Mouse (Mus musculus) gastrocnemius, postnatal 10 days (tissue): ENCODE results near the gene Camk2d. TPM values are rescaled to one million over a fixed set of nuclear protein-coding genes. Genes with fewer than 3 reads are reported as not detected.
A peak's percentile ranks its signal among the peaks of the same experiment; 100 is the strongest.

ENCODE experiments used
- DNase-seq: peaks from one replicate; pipeline ENCODE4 v3.0.0; 2021; ENCODE audit warnings: mixed read lengths
- long read RNA-seq, 2 experiments: library from polyadenylated mRNA; stranded (forward); transcript quantifications; one replicate each; pipeline ENCODE4 v2.0.0; 2021
- total RNA-seq, 2 experiments: library from RNA; stranded (reverse); gene quantifications; 2 replicates each; pipeline ENCODE4 v1.2.3; 2021

The Camk2d gene
- 100 to 1,000 TPM; 108 to 111 TPM for total RNA-seq
- long read RNA-seq, experiment 1, full-length matches to known transcripts, result 64 of 188 reads
- long read RNA-seq, experiment 1, partial matches to known transcripts, result 29 of 188 reads
- long read RNA-seq, experiment 1, other reads (novel, unspliced or antisense), result 95 of 188 reads
- long read RNA-seq, experiment 2, full-length matches to known transcripts, result 45 of 139 reads
- long read RNA-seq, experiment 2, partial matches to known transcripts, result 19 of 139 reads
- long read RNA-seq, experiment 2, other reads (novel, unspliced or antisense), result 75 of 139 reads

- peak; percentile 97 for DNase-seq
Measured at GRCm38 (mm10) chr3:126596086-126596485, at the start of gene Camk2d. Camk2d (plus strand) TSS chr3:126596302.

GRCm38 (mm10) chr3:126547941-126548340, 48.2 kb upstream of the Camk2d start:
- no peak for DNase-seq

DNA sequence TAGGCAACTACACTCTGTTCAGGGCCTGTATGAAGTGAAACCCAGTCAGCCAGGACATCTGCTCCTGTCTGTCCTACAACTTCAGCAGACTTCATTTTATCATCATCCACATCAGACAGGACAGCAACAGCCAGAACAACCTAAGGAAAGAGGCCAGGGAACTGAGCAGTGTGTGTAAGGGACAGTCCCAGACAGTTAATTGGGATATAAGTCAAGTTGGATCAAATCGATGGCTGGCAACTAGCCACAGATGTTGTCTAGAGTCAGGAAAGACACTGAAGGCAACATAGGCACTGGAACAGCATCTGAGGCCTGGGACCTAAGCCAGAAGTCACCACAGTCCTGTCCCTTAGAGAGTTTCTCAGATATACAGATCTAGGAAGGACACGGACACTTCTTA, 32.5 kb upstream of the Camk2d start:
- peak; percentile 5 for DNase-seq

GRCm38 (mm10) chr3:126570628-126571027, 25.5 kb upstream of the Camk2d start:
- no peak for DNase-seq

DNA sequence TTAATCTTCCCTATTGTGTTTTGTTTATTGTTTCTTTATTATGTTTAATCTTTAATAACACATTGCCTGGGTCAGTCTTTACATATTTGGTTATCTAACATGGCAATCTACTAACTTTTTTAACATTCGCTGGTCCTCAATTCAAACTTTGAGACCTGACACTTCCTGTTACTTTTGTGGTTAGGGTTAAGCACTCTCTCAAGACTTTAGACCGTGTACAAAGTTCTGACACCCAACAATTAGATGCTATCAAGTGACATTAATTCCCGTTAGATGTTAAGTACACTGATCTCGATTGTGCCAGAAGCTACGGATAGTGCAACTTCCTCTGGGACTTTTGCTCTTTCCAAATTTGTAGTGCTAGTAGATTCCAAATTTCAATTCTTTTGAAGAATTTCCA, 23.2 kb upstream of the Camk2d start:
- no peak for DNase-seq

- peak; percentile 4 for DNase-seq
Measured at GRCm38 (mm10) chr3:126575927-126576326, 20.2 kb upstream of the Camk2d start.

DNA sequence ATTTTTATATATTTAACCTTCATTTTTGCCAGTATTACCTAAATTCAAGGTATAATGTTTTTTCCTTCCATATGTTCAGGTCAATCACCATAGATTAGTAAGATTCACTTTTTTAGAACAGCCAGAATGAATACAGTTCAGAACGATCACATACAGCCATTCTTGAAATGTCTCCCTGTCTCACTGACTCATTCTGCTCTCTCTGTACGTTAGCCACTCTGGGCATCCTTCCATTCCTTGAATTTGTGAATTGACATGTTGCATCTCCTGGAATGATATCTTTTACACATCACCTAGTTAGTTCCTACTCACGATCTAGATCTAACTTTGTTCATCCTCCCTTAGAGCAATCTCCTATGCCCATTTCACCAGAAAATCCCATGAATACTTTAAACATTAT, 10.0 kb upstream of the Camk2d start:
- DNase-seq, result no peak

- no peak for DNase-seq
Measured at GRCm38 (mm10) chr3:126587477-126587876, 8.6 kb upstream of the Camk2d start.

- DNase-seq, result no peak
Measured at GRCm38 (mm10) chr3:126589556-126589955, 6.5 kb upstream of the Camk2d start.

GRCm38 (mm10) chr3:126595456-126595855, 646 bp upstream of the Camk2d start:
- DNase-seq, result no peak

GRCm38 (mm10) chr3:126596491-126597160, 524 bp downstream of the Camk2d start:
- peak; percentile 87 for DNase-seq

- DNase-seq, result peak; percentile 87
Measured at GRCm38 (mm10) chr3:126597161-126597595, 1.1 kb downstream of the Camk2d start.

DNA sequence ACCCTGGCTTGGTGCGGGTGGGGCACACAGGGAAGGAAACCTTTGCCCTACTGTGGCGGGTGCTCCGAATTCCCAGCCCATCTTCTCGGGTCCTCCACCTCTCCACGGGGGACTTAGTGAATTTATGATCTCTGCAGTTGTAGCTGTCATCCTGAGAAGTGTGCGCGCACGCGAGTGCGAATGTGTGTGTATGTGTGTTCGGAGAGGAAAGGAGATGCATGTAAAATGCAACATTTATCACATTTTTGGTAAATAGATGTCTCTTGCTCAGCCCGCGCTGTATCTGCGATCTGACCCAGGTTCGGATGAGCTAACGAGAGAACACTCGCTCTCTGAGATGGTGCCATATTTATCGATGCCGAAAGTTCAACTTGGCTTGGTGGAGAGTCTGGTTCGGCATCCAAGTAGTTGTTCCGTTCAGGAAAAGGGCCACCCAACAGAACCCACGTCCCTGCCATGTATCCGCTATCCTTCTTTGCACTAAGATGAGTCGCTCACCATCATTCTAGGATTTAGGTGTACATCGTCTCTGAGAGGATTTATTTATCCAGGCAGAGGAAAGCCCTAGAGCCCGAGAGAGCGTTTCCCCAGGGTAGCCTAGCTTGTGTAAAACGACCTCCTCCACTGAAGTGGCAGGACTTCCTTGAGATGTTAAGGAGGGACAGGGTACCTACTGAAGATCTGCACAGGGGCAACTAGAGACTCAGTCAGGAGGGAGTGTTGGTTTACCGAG, 1.7 kb downstream of the Camk2d start:
- DNase-seq, result no peak

GRCm38 (mm10) chr3:126598329-126598676, 2.2 kb downstream of the Camk2d start:
- DNase-seq, result no peak

DNA sequence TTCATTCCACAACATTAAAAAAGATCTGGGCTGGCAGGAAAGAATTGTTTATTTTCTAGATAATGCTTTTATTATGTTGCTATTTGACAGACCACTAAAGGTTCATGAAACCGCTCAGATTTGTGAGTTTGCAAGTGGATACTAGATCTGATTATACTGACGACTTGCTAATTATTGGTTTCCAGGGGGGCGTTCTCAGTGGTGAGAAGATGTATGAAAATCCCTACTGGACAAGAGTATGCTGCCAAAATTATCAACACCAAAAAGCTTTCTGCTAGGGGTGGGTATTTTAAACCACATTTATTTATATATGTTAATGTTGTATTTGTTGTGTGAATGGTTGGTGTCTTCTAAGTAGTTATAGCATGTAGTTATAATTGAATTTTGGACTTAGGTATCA, 2.8 kb downstream of the Camk2d start:
- no peak for DNase-seq

GRCm38 (mm10) chr3:126599335-126599734, 3.2 kb downstream of the Camk2d start:
- DNase-seq, result no peak

DNA sequence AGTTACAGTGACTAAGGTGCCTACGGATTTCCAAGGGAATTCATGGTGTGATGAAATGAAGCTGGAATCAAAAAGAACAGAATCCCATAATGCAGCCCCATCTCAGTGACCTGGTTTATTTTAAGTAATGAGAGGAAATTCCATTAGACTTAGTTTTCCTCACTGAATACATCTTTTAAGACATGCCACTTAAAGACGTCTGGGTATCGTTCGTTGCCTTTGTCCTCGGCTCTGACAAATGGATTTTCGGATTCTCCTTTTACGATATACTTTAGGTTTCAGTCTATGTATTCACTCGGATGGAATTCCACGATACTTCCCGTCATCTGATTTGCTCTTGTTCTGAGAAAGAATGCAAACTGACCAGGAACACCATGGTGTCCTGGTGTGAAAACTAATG, 3.8 kb downstream of the Camk2d start:
- no peak for DNase-seq

DNA sequence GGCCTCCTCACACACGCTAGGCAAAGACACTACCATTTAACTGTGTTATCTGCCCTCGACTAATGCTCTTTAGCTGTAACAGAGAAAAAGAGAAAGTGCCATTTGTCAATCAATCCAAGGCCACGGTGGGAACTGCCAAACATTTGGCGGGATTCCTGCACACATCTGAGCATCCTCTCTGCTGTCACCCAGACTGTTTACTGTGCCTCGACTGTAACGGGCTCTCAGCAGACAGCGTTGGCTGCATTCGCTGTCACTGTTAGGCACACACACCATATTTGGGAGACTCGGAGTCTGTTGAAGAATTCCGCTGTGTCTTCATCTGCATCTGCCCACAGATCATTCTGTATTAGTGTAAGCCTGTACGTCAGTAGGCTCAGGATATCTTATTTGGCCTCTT, 6.7 kb downstream of the Camk2d start:
- DNase-seq, result no peak

GRCm38 (mm10) chr3:126604656-126605434, 8.7 kb downstream of the Camk2d start:
- DNase-seq, result no peak

GRCm38 (mm10) chr3:126609310-126609709, 13.2 kb downstream of the Camk2d start:
- no peak for DNase-seq

GRCm38 (mm10) chr3:126609795-126610451, 13.8 kb downstream of the Camk2d start:
- no peak for DNase-seq

DNA sequence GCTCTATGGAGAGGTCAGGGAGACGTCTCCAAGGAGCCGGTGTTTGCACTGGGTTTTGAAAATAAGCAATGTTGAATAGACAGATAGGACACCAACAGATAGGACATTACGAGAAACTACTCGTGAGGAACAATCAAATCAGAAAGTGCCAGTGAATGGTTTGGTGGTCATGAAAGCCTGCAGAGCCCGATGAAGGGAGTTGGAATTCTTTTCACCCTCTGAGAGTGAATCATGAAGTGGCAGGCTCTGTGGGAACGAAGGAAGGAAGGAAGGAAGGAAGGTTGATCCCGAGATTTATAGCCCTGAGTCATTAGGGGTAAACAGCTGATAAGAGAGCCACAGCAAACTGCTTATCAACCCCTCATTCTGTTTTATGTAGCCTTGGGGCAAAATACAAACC, 15.5 kb downstream of the Camk2d start:
- no peak for DNase-seq
